Mouse (Mus musculus): ENCODE measurements at regions not wholly inside any gene's neighbourhood (a gene's known extent, or its start where the extent isn't known, plus 50 kb on each side); places are given as distances from the start of the nearest gene placed in this dataset.

DNA sequence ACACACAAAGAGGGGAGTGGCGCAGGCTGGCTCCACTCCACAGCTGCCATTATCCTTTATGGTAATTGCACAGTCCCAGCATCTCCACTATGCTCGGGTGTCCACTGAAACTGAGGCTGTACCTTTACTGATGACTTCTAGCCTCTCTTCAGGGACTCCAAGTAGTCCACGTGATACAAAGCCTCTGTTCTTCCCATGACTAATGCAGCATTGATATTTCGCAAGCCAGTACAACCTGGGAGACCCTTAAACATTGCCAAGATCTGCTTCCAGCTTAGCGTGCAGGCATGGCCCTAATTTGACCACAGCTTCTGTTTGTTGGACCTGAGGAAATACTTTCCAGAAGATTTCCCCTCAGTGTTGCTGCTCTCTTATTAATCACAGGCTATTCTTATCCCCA is 215.8 kb downstream of the Galc start:
- DNase-seq (ENCODE audit: low spot score) = no peak

- no peak for DNase-seq (ENCODE audit: low spot score)
Measured at GRCm38 (mm10) chr12:98039677-98040076, 219.6 kb downstream of the Galc start.

GRCm38 (mm10) chr12:98023655-98024054 is 235.6 kb downstream of the Galc start:
- no peak for DNase-seq (ENCODE audit: low spot score)

DNA sequence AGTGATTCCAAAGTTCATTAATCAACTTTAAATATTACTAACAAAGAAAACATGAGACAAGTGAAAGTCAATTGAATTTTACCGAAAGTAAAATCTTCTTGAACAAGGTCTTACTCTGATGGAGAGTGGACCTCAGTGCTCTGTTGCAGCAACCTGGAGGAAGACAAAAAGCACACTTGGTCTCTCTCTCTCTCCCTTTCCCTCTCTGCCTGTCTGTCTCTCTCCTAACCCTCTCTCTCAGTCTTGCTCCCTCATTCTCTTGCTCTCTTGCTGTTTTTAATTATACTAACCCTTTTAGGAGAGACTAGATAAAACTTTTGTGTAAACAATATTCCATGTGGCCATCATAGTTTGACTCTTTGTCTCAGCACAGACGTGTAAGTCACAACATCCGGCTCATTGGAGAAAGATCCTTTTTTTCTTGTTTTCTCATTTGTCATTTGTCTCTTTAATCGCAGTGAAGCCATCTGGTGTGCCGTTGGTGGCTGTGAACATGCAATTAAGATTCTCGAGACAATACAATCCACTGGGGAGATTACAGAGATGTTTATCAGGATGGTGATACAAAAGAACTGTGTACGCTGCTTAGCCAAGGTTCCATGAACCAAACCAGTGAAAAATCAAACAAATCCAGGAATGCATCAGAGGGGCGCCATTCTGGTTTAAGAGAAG is 244.5 kb downstream of the Galc start:
- DNase-seq (ENCODE audit: low spot score) = no peak

DNA sequence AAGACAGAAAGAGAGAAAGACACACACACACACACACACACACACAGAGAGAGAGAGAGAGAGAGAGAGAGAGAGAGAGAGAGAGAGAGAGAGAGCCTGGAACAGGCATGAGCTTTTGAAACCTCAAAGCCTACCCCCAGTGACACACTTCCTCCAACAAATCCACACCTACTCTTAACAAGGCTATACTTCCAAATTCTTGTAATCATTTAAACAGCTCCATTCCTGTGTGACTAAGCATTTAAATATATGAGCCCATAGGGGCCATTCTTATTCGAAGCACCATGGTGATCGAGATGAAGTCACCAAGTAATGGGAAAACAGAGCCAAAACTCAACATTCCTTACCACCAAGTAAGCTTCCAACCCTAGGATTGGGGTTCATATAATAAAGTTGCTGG is 250.1 kb downstream of the Galc start:
- DNase-seq (ENCODE audit: low spot score) = no peak

DNA sequence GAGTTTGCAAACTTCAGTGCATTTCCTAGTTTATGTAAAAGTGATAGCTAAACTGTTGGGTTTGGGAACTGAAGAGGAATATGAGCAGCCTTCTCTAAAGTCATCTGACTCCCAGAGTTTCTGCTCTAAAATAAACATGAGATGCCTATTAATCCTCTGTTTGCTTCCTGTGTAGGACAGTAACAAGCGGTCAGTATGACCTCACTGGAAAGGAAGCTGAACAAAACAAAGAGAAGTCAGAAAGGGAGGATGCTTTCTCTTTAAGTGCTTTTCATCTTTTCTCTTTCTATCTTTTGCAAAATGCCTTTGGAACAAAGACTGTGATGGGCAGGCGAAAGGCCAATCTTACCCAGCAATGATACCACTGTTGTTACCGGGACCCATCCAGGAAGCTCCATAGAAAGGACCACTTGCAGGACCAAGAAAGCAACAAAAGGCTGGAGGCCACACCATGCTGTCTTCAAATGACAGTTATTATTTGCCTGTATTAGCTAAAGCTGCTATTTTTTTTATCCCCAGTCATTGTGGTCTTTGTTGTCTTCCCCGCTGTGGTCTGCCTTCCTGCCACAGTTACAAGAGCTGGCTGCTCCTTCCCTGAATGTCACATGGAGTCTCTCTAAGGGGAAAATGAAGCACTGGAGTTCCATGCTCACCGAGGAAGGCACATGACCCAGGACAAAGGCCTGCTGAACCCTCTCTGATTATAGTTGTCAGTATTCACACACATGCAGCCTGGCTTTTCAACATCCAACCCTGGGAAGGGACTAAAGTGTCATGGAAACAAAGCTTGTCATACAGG is 253.4 kb downstream of the Galc start:
- no peak for DNase-seq (ENCODE audit: low spot score)

DNA sequence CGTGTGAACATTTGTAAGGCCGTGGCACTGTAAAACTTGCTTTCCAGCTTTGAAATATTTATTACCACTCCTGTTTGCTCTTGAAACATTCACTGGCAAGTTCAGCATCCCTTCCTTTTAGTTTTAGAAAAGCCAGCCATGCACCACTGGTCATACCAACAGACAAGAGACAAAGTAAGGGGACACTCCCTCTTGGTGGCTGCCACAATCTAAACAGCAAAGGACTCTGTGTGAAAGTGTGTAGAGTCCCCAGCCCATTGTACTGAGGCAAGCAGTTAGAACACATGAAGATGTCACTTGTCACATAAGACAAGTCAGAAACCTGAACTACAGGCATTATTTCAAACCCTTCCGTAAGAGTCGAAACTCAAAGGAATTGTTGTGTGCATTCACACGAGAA is 257.0 kb downstream of the Galc start:
- no peak for DNase-seq (ENCODE audit: low spot score)

GRCm38 (mm10) chr12:97994884-97995283 is 264.4 kb downstream of the Galc start:
- DNase-seq (ENCODE audit: low spot score) = no peak

DNA sequence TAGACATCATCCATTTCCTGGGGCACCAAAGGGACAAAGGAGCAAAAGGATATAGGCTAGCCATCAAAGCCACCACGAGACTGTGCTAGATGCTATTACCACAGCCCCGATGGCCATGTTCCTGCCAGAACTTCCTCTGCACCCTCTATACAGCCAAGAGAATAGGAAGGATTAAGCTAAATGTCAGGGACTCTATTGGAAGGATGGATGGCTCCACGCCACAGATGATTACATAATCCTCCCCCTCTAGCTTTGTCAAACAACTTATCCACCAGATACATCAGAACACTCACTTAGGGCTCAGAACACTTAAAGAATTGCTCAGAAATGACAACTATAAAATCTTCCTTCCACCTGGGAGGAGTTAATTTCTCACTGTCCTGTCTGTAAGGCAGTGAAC is 265.3 kb downstream of the Galc start:
- no peak for DNase-seq (ENCODE audit: low spot score)

- DNase-seq (ENCODE audit: low spot score) = no peak
Measured at GRCm38 (mm10) chr12:97983390-97983789, 275.9 kb downstream of the Galc start.

GRCm38 (mm10) chr12:97978668-97979067 is 280.6 kb downstream of the Galc start:
- DNase-seq (ENCODE audit: low spot score) = no peak

- DNase-seq (ENCODE audit: low spot score) = no peak
Measured at GRCm38 (mm10) chr12:97978178-97978651, 281.0 kb downstream of the Galc start.

DNA sequence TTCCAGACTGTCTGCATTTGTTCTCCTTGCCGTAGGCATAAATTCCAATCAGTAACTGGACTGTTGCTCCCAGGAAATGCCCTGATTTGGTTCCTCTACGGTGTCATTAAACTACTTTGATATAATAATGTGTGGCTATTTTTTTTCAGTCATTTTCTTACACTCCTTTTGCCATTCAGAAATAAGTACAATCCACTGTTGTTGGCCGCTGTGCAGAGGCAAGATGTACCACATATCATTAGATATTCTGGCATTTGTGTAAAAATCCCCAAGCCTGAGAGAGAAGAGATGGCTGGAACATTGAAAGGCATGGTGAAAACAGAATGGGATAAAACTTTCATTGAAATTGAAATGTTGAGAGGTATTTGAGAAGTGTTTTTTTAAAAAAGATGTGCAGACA is 281.6 kb downstream of the Galc start:
- no peak for DNase-seq (ENCODE audit: low spot score)

- DNase-seq (ENCODE audit: low spot score) = no peak
Measured at GRCm38 (mm10) chr12:97973909-97974510, 285.2 kb downstream of the Galc start.

DNA sequence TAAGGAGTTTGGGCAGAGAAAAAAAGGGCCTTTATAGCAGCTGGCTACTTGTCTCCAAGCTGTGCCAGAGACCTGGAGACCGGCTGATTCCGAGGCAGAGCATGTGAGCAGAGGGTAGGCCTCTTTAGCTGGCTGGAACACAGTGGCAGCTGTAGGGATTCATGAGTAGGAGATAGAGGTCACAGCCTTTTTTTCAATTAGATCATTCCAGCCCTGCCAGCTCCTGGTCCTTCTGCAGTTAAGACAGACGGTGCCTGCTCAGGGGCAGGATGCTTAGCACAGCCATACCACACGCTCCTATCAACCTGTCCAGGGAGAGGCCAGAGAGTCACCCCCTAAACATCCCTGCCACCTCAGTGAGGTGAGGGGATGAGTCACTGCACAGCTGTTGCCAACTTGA is 302.1 kb downstream of the Galc start:
- no peak for DNase-seq (ENCODE audit: low spot score)

DNA sequence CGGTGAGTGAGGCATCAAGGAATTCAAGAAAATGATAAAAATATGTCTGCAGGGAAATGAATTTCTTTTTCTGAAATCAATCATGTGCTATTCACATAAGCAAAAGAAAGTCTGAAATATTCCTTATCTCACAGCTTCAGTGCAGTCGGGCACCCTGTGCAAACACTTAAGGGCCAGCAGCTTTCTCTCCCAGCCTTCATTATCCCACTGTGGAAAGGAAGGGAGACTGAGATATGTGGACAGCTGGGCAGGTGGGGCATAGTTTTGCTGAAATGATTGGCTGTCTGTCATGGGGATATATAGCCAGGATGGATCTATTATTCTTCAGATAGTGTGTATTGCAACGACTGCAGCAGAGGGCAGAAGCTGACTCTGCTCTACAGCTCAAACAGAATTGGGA is 305.9 kb downstream of the Galc start:
- no peak for DNase-seq (ENCODE audit: low spot score)

GRCm38 (mm10) chr12:97952204-97952603 is 307.1 kb downstream of the Galc start:
- DNase-seq (ENCODE audit: low spot score) = no peak

GRCm38 (mm10) chr12:97950072-97950471 is 309.2 kb downstream of the Galc start:
- no peak for DNase-seq (ENCODE audit: low spot score)

DNA sequence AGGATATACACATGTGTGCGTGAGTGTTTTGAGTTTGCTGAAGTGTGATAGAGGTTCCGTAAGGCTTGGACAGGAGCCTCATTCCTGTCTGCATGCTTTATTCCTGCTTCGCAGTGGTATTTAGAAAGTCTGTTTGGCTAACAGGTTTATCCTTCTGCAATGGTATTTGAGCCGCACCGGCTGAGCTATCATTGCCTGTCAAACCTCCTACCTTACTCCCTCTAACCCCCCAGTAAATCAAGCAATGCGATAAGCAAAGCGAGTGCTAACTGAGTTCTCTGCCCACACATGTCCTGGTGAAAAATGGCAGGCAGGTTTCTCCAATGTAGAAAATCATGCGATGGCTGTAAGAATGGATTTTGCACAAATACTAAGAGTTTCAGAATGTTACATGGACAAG is 311.8 kb downstream of the Galc start:
- DNase-seq (ENCODE audit: low spot score) = no peak

- no peak for DNase-seq (ENCODE audit: low spot score)
Measured at GRCm38 (mm10) chr12:97938361-97938760, 320.9 kb downstream of the Galc start.

- no peak for DNase-seq (ENCODE audit: low spot score)
Measured at GRCm38 (mm10) chr12:97929877-97930276, 329.4 kb downstream of the Galc start.

GRCm38 (mm10) chr12:97927036-97927435 is 332.2 kb downstream of the Galc start:
- DNase-seq (ENCODE audit: low spot score) = no peak
